Mouse (Mus musculus) ovary, postnatal 36 days (tissue): ENCODE measurements around the gene S100a1.
A peak's percentile ranks its signal among the peaks of the same experiment; 100 is the strongest.

Source experiments
- DNase-seq: peaks from one replicate; pipeline ENCODE4 v3.0.0; 2022; ENCODE audit warnings: low spot score, mixed read lengths

Gene S100a1

GRCm38 (mm10) chr3:90513796-90514590 lies at the start of gene S100a1, which contains the start of gene S100a13:
Gene S100a1 (minus strand): TSS chr3:90514392.
Gene S100a13 (plus strand): TSS chr3:90514435.
- peak; percentile 76 for DNase-seq

- DNase-seq = no peak
Measured at GRCm38 (mm10) chr3:90560008-90560628, 45.9 kb upstream of the S100a1 start, which contains the start of gene S100a3. Gene S100a3 (plus strand): TSS chr3:90560578.

- DNase-seq = no peak
Measured at GRCm38 (mm10) chr3:90555954-90556353, 41.8 kb upstream of the S100a1 start.

GRCm38 (mm10) chr3:90552231-90552630 lies 38.0 kb upstream of the S100a1 start:
- no peak for DNase-seq

GRCm38 (mm10) chr3:90550421-90550790 lies 36.2 kb upstream of the S100a1 start:
- DNase-seq = no peak

GRCm38 (mm10) chr3:90549676-90550420 lies 35.7 kb upstream of the S100a1 start:
- no peak for DNase-seq

- DNase-seq = no peak
Measured at GRCm38 (mm10) chr3:90540904-90541303, 26.7 kb upstream of the S100a1 start.

GRCm38 (mm10) chr3:90537905-90538296 lies 23.7 kb upstream of the S100a1 start:
- DNase-seq = no peak

- DNase-seq = peak; percentile 75
Measured at GRCm38 (mm10) chr3:90537141-90537904, 23.1 kb upstream of the S100a1 start, which contains the start of gene S100a16. Gene S100a16 (plus strand): TSS chr3:90537254.

GRCm38 (mm10) chr3:90535446-90535845 lies 21.3 kb upstream of the S100a1 start:
- no peak for DNase-seq

GRCm38 (mm10) chr3:90531713-90532112 lies 17.5 kb upstream of the S100a1 start:
- DNase-seq = no peak

- no peak for DNase-seq
Measured at GRCm38 (mm10) chr3:90527291-90527873, 13.2 kb upstream of the S100a1 start.

- no peak for DNase-seq
Measured at GRCm38 (mm10) chr3:90526580-90526979, 12.4 kb upstream of the S100a1 start, which contains the start of gene S100a14. Gene S100a14 (plus strand): TSS chr3:90526856.

GRCm38 (mm10) chr3:90526076-90526475 lies 11.9 kb upstream of the S100a1 start:
- no peak for DNase-seq

- no peak for DNase-seq
Measured at GRCm38 (mm10) chr3:90525421-90525820, 11.2 kb upstream of the S100a1 start.

- no peak for DNase-seq
Measured at GRCm38 (mm10) chr3:90517711-90518110, 3.5 kb upstream of the S100a1 start.

- no peak for DNase-seq
Measured at GRCm38 (mm10) chr3:90515789-90516188, 1.6 kb upstream of the S100a1 start.

- no peak for DNase-seq
Measured at GRCm38 (mm10) chr3:90515242-90515641, 1.1 kb upstream of the S100a1 start.

GRCm38 (mm10) chr3:90514691-90515090 lies 499 bp upstream of the S100a1 start:
- DNase-seq = peak; percentile 64

- DNase-seq = no peak
Measured at GRCm38 (mm10) chr3:90512948-90513642, 1.1 kb downstream of the S100a1 start.

GRCm38 (mm10) chr3:90512276-90512675 lies 1.9 kb downstream of the S100a1 start:
- no peak for DNase-seq
